Mouse (Mus musculus): ENCODE measurements around the gene Lypd6b. TPM values are rescaled to one million over a fixed set of nuclear protein-coding genes. Genes with fewer than 3 reads are reported as not detected.
A peak's percentile ranks its signal among the peaks of the same experiment; 100 is the strongest.

Gene Lypd6b
- total and polyA plus RNA-seq, 3 experiments = 0.16 TPM; not detected in 2

GRCm38 (mm10) chr2:49764331-49764946 lies 23.0 kb upstream of the Lypd6b start:
- DNase-seq (ENCODE audit: low spot score) = peak; percentile 11
- ATAC-seq (ENCODE audit: extremely low read depth, insufficient number of reproducible peaks, low FRiP score, poor library complexity, severe bottlenecking) = no peak
- no peak overlapping the region for H3K4me3 ChIP-seq (ENCODE audit: low read depth, low read length)
- TF ChIP-seq CTCF (IDR thresholded peaks at IDR 0.05; ENCODE audit: low read depth, low read length) (no peak), POLR2AphosphoS5 (IDR thresholded peaks at IDR 0.05; ENCODE audit: insufficient replicate concordance, low read depth, low read length) (no peak)
- no peaks in the 10 kb centered on the region for H3K4me1 ChIP-seq (ENCODE audit: insufficient read depth, low read depth, low read length)
- H3K27me3 ChIP-seq (ENCODE audit: insufficient read depth, low read length) = no peaks in the 10 kb centered on the region
- no peaks in the 10 kb centered on the region for H3K36me3 ChIP-seq (replicated peaks)
- H3K9me3 ChIP-seq (replicated peaks) = no peaks in the 10 kb centered on the region

GRCm38 (mm10) chr2:49768916-49769315 lies 18.6 kb upstream of the Lypd6b start:
- no peaks in the 10 kb centered on the region for H3K4me1 ChIP-seq (ENCODE audit: insufficient read depth, low read depth, low read length)

GRCm38 (mm10) chr2:49770440-49770839 lies 17.0 kb upstream of the Lypd6b start:
- ATAC-seq (ENCODE audit: extremely low read depth, insufficient number of reproducible peaks, low FRiP score, poor library complexity, severe bottlenecking) = no peak
- no peaks in the 10 kb centered on the region for H3K36me3 ChIP-seq (replicated peaks)
- no peak for TF ChIP-seq TAL1 (conservative IDR thresholded peaks at IDR 0.05; ENCODE audit: low read depth, low read length)
- TF ChIP-seq GATA2 (IDR thresholded peaks at IDR 0.05; ENCODE audit: borderline replicate concordance, low read depth, low read length) = no peak
- no peak for TF ChIP-seq POLR2AphosphoS5 (IDR thresholded peaks at IDR 0.05; ENCODE audit: insufficient replicate concordance, low read depth, low read length)
- no peak for TF ChIP-seq CTCF (IDR thresholded peaks at IDR 0.05; ENCODE audit: low read depth, low read length)
- TF ChIP-seq GATA1 (IDR thresholded peaks at IDR 0.05; ENCODE audit: borderline replicate concordance, low read length) = no peak
- H3K9me3 ChIP-seq (replicated peaks) = no peaks in the 10 kb centered on the region
- DNase-seq (ENCODE audit: low spot score) = no peak
- no peaks in the 10 kb centered on the region for H3K27me3 ChIP-seq (ENCODE audit: insufficient read depth, low read length)
- H3K4me1 ChIP-seq (ENCODE audit: insufficient read depth, low read depth, low read length) = no peaks in the 10 kb centered on the region
- no peak overlapping the region for H3K4me3 ChIP-seq (ENCODE audit: low read depth, low read length)

More at GRCm38 (mm10) chr2:49768916-49769315, 18.6 kb upstream of the Lypd6b start:
- Histone ChIP-seq H3K4me3 (ENCODE audit: low read depth, low read length) (no peak overlapping the region), H3K36me3 (replicated peaks) (no peaks in the 10 kb centered on the region), H3K9me3 (replicated peaks) (no peaks in the 10 kb centered on the region), H3K27me3 (ENCODE audit: insufficient read depth, low read length) (no peaks in the 10 kb centered on the region)
- no peak for ATAC-seq (ENCODE audit: extremely low read depth, insufficient number of reproducible peaks, low FRiP score, poor library complexity, severe bottlenecking)
- no peak for TF ChIP-seq TAL1 (conservative IDR thresholded peaks at IDR 0.05; ENCODE audit: low read depth, low read length)
- no peak for TF ChIP-seq CTCF (IDR thresholded peaks at IDR 0.05; ENCODE audit: low read depth, low read length)
- no peak for TF ChIP-seq GATA1 (IDR thresholded peaks at IDR 0.05; ENCODE audit: borderline replicate concordance, low read length)
- no peak for TF ChIP-seq GATA2 (IDR thresholded peaks at IDR 0.05; ENCODE audit: borderline replicate concordance, low read depth, low read length)
- TF ChIP-seq POLR2AphosphoS5 (IDR thresholded peaks at IDR 0.05; ENCODE audit: insufficient replicate concordance, low read depth, low read length) = no peak
- DNase-seq (ENCODE audit: low spot score) = no peak

GRCm38 (mm10) chr2:49771172-49771571 lies 16.3 kb upstream of the Lypd6b start:
- Histone ChIP-seq H3K4me3 (ENCODE audit: low read depth, low read length) (no peak overlapping the region), H3K27me3 (ENCODE audit: insufficient read depth, low read length) (no peaks in the 10 kb centered on the region), H3K4me1 (ENCODE audit: insufficient read depth, low read depth, low read length) (no peaks in the 10 kb centered on the region), H3K36me3 (replicated peaks) (no peaks in the 10 kb centered on the region), H3K9me3 (replicated peaks) (no peaks in the 10 kb centered on the region)
- DNase-seq (ENCODE audit: low spot score) = no peak
- TF ChIP-seq GATA2 (IDR thresholded peaks at IDR 0.05; ENCODE audit: borderline replicate concordance, low read depth, low read length) (no peak), CTCF (IDR thresholded peaks at IDR 0.05; ENCODE audit: low read depth, low read length) (no peak), POLR2AphosphoS5 (IDR thresholded peaks at IDR 0.05; ENCODE audit: insufficient replicate concordance, low read depth, low read length) (no peak), TAL1 (conservative IDR thresholded peaks at IDR 0.05; ENCODE audit: low read depth, low read length) (no peak), GATA1 (IDR thresholded peaks at IDR 0.05; ENCODE audit: borderline replicate concordance, low read length) (no peak)
- ATAC-seq (ENCODE audit: extremely low read depth, insufficient number of reproducible peaks, low FRiP score, poor library complexity, severe bottlenecking) = no peak

GRCm38 (mm10) chr2:49773194-49773931 lies 14.1 kb upstream of the Lypd6b start:
- no peak for TF ChIP-seq GATA1 (IDR thresholded peaks at IDR 0.05; ENCODE audit: borderline replicate concordance, low read length)
- TF ChIP-seq TAL1 (conservative IDR thresholded peaks at IDR 0.05; ENCODE audit: low read depth, low read length) = no peak
- no peak for TF ChIP-seq GATA2 (IDR thresholded peaks at IDR 0.05; ENCODE audit: borderline replicate concordance, low read depth, low read length)
- no peak for TF ChIP-seq CTCF (IDR thresholded peaks at IDR 0.05; ENCODE audit: low read depth, low read length)
- TF ChIP-seq POLR2AphosphoS5 (IDR thresholded peaks at IDR 0.05; ENCODE audit: insufficient replicate concordance, low read depth, low read length) = no peak
- Histone ChIP-seq H3K27me3 (ENCODE audit: insufficient read depth, low read length) (no peaks in the 10 kb centered on the region), H3K36me3 (replicated peaks) (no peaks in the 10 kb centered on the region), H3K9me3 (replicated peaks) (no peaks in the 10 kb centered on the region), H3K4me3 (ENCODE audit: low read depth, low read length) (no peak overlapping the region), H3K4me1 (ENCODE audit: insufficient read depth, low read depth, low read length) (no peaks in the 10 kb centered on the region)
- DNase-seq (ENCODE audit: low spot score) (no peak), ATAC-seq (ENCODE audit: extremely low read depth, insufficient number of reproducible peaks, low FRiP score, poor library complexity, severe bottlenecking) (no peak)

DNA sequence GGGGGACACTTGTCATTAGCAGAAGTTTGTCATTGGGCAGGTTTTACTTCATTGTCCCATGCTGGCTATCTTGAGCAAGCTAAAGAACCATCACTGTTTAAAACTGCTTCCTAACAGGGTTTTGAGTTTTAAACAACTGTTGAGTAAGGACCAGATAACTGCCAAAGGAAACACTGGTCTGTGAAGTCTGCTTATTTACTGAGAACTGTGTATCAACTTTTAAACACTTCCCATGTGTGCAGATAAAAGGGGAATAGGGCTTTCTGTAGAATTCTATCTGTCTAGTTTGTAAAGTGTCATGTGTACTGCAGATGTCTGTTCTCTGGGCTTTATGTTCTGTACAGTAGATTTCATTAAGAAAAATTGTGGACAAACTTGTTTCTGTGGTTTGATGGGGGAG lies 13.3 kb upstream of the Lypd6b start:
- DNase-seq (ENCODE audit: low spot score) = no peak
- ATAC-seq (ENCODE audit: extremely low read depth, insufficient number of reproducible peaks, low FRiP score, poor library complexity, severe bottlenecking) = no peak
- H3K36me3 ChIP-seq (replicated peaks) = no peaks in the 10 kb centered on the region
- H3K9me3 ChIP-seq (replicated peaks) = no peaks in the 10 kb centered on the region
- no peak overlapping the region for H3K4me3 ChIP-seq (ENCODE audit: low read depth, low read length)
- H3K4me1 ChIP-seq (ENCODE audit: insufficient read depth, low read depth, low read length) = no peaks in the 10 kb centered on the region
- no peaks in the 10 kb centered on the region for H3K27me3 ChIP-seq (ENCODE audit: insufficient read depth, low read length)
- no peak for TF ChIP-seq TAL1 (conservative IDR thresholded peaks at IDR 0.05; ENCODE audit: low read depth, low read length)
- no peak for TF ChIP-seq GATA2 (IDR thresholded peaks at IDR 0.05; ENCODE audit: borderline replicate concordance, low read depth, low read length)
- TF ChIP-seq GATA1 (IDR thresholded peaks at IDR 0.05; ENCODE audit: borderline replicate concordance, low read length) = no peak
- no peak for TF ChIP-seq CTCF (IDR thresholded peaks at IDR 0.05; ENCODE audit: low read depth, low read length)
- no peak for TF ChIP-seq POLR2AphosphoS5 (IDR thresholded peaks at IDR 0.05; ENCODE audit: insufficient replicate concordance, low read depth, low read length)

All from G1E (cell line).